Mouse (Mus musculus) ovary, postnatal 10 days (tissue): Measurements from ENCODE around the gene Ciart.
"Not testable (repeated sequence)": the region's sequence is repeated elsewhere in the genome, so short reads cannot be mapped to it uniquely, and the experiment has no call there.

Experiments used
- DNase-seq: peaks from one replicate; pipeline ENCODE4 v3.0.0; 2022; ENCODE audit warnings: low spot score

Gene Ciart

DNA sequence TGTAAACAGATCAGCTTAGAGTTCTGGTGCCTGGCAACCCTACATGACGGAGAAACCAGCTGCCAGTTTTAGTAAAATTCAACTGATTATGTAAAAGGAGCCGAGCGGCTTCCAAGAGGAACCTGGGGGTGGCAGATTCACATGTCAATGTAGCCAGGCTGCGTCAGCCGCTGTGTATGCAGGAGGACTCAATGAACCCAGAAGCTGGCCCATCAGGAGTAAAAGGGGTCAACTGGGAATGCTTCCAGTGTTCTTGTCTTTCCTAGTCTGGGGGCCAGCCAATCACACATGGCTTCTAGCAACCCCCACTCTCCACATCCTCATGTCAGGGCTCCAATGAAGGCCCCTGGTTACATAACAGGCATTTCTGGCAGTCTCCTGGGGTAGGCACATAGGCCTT, 17.0 kb downstream of the Ciart start:
- DNase-seq: no peak

DNA sequence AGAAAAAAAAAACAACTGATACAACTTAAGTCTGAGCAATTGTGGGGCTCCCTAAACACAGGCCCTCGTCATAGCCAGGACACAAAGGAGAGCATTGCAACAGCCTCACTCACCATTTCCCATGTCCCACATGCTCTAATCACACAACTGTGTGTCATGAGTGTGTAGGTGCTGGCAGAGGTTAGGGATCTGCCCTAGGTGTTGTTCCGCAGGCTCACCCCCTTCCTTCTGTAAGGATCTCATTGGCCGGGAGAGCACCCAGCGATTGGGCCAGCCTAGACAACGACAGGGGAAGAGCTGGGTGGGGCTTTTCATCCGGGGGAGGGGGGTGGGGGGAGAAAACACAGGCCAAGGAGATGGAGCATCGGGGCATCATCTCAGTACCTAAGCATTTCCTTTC, 18.5 kb downstream of the Ciart start:
- no peak for DNase-seq

DNA sequence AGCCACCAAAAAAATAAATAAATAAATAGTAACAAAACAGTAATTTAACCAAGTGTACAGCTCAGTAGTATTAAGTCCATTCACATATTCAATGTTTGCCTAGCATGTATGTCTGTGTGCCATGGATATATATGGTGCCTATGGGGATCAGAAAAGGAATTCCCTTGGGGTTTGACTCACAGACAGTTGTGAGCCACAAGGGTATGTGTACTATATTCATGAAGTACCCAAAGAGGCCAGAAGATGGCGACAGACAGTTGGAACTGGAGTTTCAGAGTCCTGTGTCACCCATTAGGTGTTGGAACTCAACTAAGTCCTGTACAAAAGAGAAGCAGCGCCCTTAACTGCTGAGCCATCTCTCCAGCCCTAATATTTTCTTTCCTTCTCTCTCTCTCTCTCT, 20.3 kb downstream of the Ciart start:
- DNase-seq: no peak

DNA sequence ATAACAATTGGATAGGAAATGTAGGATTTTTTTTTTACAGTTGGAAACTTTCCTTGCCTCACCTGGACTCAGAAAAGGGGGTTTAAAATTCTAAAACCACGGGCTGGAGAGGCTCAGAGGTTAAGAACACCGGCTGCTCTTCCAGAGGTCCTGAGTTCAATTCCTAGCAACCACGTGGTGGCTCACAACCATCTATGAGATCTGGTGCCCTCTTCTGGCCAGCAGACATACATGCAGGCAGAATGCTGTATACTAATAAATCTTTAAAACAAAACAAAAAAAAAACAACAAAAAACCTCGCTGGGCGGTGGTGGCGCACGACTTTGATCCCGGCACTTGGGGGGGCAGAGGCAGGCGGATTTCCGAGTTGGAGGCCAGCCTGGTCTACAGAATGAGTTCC, 20.8 kb downstream of the Ciart start:
- DNase-seq: no peak

DNA sequence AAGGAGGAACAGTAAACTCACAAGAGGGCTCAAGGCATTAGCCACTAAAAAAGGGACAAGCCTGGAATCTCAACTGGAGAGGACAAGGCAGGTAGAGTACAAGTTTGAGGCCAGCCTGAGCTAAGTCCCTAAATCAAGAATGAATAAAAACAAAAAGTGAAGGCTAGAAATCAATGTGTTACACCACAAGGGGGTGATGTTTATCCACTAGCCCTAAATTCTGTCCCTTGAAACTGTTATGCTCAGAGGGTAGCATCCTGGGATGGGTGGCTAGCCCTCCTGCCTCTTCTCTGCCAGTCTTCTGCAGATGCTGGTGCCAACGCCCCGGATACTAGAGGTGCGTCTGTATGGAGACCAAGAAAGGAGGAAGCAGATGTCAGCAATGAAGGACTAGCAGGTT, 21.7 kb downstream of the Ciart start:
- DNase-seq: no peak

DNA sequence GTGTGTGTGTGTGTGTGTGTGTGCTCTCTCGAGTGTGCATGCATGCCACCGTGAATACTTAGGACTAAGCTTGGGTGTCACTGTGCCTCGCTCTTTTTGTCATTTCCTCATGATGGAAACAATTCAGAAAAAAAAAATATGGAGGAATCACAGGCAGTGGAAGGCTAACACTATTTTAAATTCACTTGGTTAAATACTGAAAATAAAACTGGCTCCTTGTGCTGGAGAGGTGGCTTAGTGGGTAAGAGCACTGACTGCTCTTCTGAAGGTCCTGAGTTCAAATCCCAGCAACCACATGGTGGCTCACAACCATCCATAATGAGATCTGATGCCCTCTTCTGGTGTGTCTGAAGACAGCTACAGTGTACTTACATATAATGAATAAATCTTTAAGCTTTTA, 23.8 kb downstream of the Ciart start:
- not testable (repeated sequence) for DNase-seq

DNA sequence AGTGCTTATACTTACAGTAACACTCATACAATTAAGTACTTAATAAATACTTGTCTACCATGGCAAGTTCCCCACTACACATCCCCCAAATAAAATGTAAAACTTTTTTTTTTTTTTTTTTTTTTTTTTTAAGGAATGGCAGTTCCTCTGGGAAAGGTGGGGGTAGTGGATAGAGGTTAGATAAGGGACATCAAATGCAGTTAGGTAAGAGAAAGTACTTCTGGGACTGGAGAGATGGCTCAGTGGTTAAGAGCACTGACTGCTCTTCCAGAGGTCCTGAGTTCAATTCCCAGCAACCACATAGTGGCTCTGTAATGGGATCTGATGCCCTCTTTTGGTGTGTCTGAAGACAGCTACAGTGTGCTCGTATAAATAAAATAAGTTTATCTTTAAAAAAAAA, 25.0 kb downstream of the Ciart start:
- not testable (repeated sequence) for DNase-seq

DNA sequence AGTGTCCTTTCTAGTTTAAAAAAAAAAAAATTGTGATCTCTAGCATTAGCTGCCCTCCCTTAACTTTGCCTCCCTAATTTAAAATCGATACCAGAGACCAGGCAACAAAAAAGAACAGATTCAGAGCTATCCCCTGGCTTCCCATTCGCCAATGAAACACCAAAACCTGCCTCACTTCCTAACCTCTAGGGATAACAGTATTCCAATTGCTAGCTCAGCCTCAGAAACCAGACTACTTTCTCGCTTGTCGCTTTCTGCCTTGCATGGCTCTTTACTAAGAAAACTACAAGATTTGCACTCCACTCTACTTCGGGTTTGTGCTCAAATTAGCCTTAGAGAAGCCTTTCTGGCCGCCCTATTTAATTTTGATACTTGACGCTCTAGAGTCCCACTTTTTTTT, 25.9 kb downstream of the Ciart start:
- no peak for DNase-seq

DNA sequence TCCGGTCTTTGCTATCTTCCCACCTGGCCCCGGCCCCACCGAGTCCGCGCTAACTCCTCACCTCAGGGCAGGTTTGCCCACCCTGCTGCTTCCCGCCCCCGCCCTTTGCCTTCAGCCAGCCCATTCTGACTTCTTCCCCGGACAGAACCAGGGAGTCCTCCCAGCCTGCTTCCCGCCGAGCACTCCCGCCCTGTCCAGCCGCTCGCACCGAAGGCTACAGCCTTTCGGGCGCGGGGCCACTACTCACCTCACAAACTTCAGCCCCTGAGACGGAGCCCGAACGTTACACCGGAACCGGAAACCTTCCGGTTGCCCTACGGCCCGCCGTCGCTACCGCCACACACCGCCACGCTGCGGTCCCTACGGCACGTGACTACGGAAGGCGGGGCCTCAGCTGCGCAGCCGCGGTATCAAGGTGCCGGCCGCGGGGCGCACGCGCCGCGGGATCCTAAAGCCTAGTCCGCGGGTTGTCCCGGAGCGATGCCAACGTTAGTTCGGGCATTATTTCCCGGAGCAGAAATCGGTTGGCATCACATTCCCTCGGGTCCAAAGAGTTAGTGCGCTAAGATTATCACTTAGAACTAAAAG, 26.5 kb downstream of the Ciart start, which contains the start of gene Prpf3:
Gene Prpf3 (minus strand): TSS at position 384 of the 588 bp plus-strand sequence.
- peak; percentile 88 for DNase-seq

DNA sequence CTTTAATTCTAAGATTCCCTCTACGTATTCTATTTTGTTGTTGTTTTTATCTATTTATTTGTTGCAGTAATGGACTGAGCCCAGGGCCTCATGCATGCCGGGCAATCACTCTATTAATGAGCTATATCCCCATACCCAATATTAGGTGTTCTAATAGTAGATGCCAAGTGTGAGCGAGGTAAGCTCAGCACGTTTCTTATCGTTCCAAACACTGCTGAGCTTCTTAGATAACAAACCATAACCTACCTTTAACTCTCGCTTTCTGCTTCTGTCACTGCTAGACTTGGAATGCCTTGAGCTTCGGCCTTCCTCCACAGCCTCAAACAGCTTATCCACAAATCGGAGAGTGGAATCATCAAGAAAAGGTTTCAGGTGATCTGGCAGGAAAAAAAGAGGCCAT, 30.7 kb downstream of the Ciart start:
- no peak for DNase-seq

DNA sequence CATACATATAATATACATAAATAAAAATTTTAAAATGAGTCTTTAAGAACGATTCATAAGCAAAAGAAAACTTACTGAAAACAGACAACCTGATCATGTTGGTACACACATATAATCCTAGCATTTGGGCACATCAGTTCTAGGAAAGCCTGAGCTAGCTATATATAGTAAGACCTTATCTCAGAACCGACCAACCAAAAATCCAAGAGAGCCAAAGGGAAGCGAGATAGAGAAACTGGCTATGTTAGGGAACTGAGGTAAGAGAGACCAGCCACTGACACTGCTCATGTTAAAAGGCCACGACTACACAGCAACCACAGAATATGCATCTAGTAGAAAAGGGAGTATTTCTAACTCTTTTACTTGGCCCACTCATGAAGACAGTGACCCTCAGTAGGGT, 31.4 kb downstream of the Ciart start:
- no peak for DNase-seq

DNA sequence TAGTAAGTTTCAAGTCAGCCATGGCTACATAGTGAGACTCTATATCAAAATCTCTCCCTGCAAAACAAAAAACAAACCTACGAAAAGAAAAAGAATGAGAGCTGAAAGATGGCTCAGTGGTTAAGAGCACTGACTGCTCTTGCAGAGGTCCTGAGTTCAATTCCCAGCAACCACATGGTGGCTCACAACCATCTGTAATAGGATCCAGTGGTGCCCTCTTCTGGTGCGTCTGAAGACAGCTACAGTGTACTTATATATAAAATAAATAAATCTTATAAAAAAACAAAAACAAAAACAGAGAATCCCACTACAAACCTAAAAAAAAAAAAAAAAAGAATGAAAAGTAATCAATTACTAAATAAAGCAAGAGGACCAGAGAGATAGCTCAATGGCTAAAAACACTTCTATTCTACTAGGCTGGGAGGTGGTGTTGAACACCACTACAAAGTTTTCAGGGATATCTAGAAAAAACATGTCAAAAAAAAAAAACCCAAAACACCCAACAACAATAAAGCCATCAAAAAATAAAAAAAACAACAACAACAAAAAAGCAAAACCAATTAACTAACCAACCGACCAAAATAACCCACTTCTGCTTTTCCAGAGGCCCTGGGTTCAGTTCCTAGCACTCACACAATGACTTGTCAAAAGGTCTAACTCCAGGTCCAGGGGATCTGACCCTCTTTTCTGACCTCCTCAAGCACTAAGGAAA, 39.4 kb downstream of the Ciart start:
- DNase-seq: no peak

DNA sequence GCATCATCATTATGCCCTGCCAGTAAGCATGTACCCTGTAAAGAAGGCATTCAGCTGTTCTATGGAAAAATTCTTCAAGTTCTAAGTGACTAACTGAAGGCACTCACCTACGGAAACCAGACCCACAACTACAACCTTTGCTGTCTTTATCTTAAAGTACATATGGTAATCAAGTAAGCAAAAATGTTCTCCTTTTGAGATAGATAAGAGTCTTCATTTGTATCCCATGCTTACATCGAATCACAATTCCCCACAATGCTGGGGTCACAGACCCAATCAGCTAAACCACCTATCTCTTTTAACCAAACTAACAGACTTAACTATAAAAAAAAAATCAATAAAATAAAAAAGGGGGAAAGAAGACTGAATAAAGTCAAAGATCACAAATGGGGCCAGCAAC, 42.8 kb downstream of the Ciart start:
- no peak for DNase-seq

DNA sequence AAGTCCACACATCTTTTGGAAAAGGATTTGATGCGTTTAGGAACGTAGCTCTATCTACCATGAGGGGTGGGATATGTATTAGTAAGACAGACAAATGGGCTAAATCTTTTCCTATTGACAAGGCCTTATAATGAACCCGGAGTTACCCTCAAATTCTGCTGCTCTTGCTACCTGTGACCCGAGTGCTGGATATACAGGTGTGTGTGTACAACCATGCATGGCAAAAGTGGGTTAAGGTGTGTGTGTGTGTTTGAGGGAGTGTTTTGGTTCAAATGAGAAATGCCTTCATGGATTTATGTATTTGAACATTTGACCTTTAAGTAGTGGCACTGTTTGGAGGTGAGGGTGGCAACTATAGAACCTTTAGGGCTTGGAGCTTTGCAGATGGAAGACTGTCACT, 53.0 kb downstream of the Ciart start:
- no peak for DNase-seq
